Mouse (Mus musculus) olfactory bulb, adult 2 months (tissue): ENCODE data around the gene Mrps15.

Source experiments
- CTCF ChIP-seq: fragments of 200-500 bp; IDR thresholded peaks from 2 replicates; pipeline ENCODE4 v1.5.1; 2012; ENCODE audit warnings: low read depth, mild to moderate bottlenecking, low read length, moderate library complexity; ENCODE audit not compliant: insufficient read depth
- POLR2A ChIP-seq: fragments of 200-500 bp; IDR thresholded peaks from 2 replicates; pipeline ENCODE4 v1.6.1; 2012; ENCODE audit warnings: mild to moderate bottlenecking, low read depth, low read length, moderate library complexity; ENCODE audit not compliant: insufficient read depth

GRCm38 (mm10) chr4:125997826-125998225 lies 48.9 kb upstream of the Mrps15 start:
- no peak for TF ChIP-seq CTCF
- no peak for TF ChIP-seq POLR2A
